Mouse (Mus musculus): ENCODE measurements around the gene Pan3. TPM values are rescaled to one million over a fixed set of nuclear protein-coding genes. Genes with fewer than 3 reads are reported as not detected.

The Pan3 gene
- total RNA-seq, 2 experiments from 2014 or later = 17.4 to 29.3 TPM

GRCm38 (mm10) chr5:147580181-147580580 lies 150.2 kb downstream of the Pan3 start:
- no peak for TF ChIP-seq CTCF (IDR thresholded peaks at IDR 0.05)
- Histone ChIP-seq H3K27ac (peak overlapping the region; percentile 84), H3K4me3 (peak overlapping the region; percentile 20)
- intact Hi-C loops (cut with DNase I) = no loop called here
- DNase-seq = no peak

GRCm38 (mm10) chr5:147583702-147584298 lies 153.8 kb downstream of the Pan3 start:
- Histone ChIP-seq H3K4me3 (peak overlapping the region; percentile 17; the same call in 1 of the 2 replicates), H3K27ac (peak overlapping the region; percentile 81)
- peak; percentile 82 for DNase-seq
- intact Hi-C loops (cut with DNase I) = no loop called here
- TF ChIP-seq CTCF (IDR thresholded peaks at IDR 0.05) = peak; percentile 85

GRCm38 (mm10) chr5:147584648-147585047 lies 154.7 kb downstream of the Pan3 start:
- H3K27ac ChIP-seq = peak overlapping the region; percentile 81
- H3K4me3 ChIP-seq = 0 out of 2 replicates have a peak overlapping the region, but pooled peaks have one; percentile 11
- DNase-seq = no peak
- TF ChIP-seq CTCF (IDR thresholded peaks at IDR 0.05) = no peak
- intact Hi-C loops (cut with DNase I) = loop anchor here (5.0 kb wide), 1 partner anchor 263 kb away; no protein-coding TSS in a partner anchor

GRCm38 (mm10) chr5:147585070-147585469 lies 155.1 kb downstream of the Pan3 start:
- Histone ChIP-seq H3K27ac (peak overlapping the region; percentile 81), H3K4me3 (no peak overlapping the region)
- DNase-seq = no peak
- intact Hi-C loops (cut with DNase I) = loop anchor here (5.0 kb wide), 1 partner anchor 262 kb away; no protein-coding TSS in a partner anchor
- TF ChIP-seq CTCF (IDR thresholded peaks at IDR 0.05) = no peak

GRCm38 (mm10) chr5:147589814-147590213 lies 159.9 kb downstream of the Pan3 start:
- intact Hi-C loops (cut with DNase I) = loop anchor here (5.0 kb wide), 1 partner anchor 257 kb away; no protein-coding TSS in a partner anchor
- no peak overlapping the region for H3K4me3 ChIP-seq
- TF ChIP-seq CTCF (IDR thresholded peaks at IDR 0.05) = no peak
- no peak for DNase-seq
- peak overlapping the region; percentile 52 for H3K27ac ChIP-seq

- TF ChIP-seq CTCF (IDR thresholded peaks at IDR 0.05) = no peak
- intact Hi-C loops (cut with DNase I) = no loop called here
- Histone ChIP-seq H3K27ac (peak overlapping the region; percentile 66), H3K4me3 (no peak overlapping the region)
- no peak for DNase-seq
Measured at GRCm38 (mm10) chr5:147597825-147598224, 167.9 kb downstream of the Pan3 start.

Other genes with a start within 250 kb of the Pan3 start
- gene Gsx1, start 241.5 kb upstream of the Pan3 start, total RNA-seq (2021) = not detected
- not detected for gene Pdx1, start 160.2 kb upstream of the Pan3 start, total RNA-seq (2021)
- not detected for gene Cdx2, start 122.9 kb upstream of the Pan3 start, total RNA-seq (2021)
- not detected for gene Urad, start 107.7 kb upstream of the Pan3 start, total RNA-seq (2021)
- gene Flt3, start 29.7 kb upstream of the Pan3 start, total RNA-seq (2021) = not detected